In the genomic region with DNA sequence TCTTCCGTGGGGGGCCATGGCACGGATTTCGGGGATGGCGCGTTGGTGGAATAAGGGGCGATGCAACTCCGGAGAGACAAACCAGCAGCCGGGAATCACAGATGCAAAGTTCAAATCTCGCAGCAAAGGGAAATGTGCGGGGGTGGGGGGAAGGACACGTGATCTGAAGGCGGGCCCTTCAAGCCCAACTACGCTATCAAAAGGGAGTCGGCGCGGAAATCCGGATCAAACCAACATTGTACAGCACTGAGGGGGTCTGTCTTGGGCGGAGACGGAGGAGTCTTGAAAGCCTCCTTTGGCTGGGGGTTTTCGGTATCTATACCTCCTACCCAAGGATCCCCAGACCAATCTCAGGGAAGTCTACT, we compare ENCODE assay signal across 7 mouse cellular contexts. TPM values are rescaled to one million over a fixed set of nuclear protein-coding genes. Genes with fewer than 3 reads are reported as not detected.
DNase-seq lines count a peak whose midpoint lies in the region; ATAC-seq and TF ChIP-seq lines count a peak whose summit lies in the region.

A gene (minus strand): TSS at position 202 of the 365 bp plus-strand sequence.

- peak; percentile 92 for ATAC-seq in intestine, postnatal 0 days
- ATAC-seq in midbrain, embryonic 12.5 days (ENCODE audit: low FRiP score, low read depth) = peak; percentile 97

- peak; percentile 48; the same call in 1 of the 2 replicates for TF ChIP-seq POLR2A in small intestine, adult 2 months (IDR thresholded peaks at IDR 0.05; ENCODE audit: low read depth, low read length)

- H3K4me3 ChIP-seq in intestine, postnatal 0 days (ENCODE audit: low read depth, low read length) = peak within 1 kb of the TSS; percentile 93
- H3K4me3 ChIP-seq in midbrain, embryonic 12.5 days = peak within 1 kb of the TSS; percentile 78
- H3K4me3 ChIP-seq in small intestine, adult 2 months (ENCODE audit: low read depth, low read length) = peak within 1 kb of the TSS; percentile 98

- TF ChIP-seq CTCF in intestine, postnatal 0 days (IDR thresholded peaks at IDR 0.05; ENCODE audit: low read depth) = no peak
- no peak for TF ChIP-seq CTCF in small intestine, adult 2 months (IDR thresholded peaks at IDR 0.05; ENCODE audit: extremely low read depth, insufficient read length, insufficient replicate concordance, low read depth, low read length)

- H3K9me3 ChIP-seq in intestine, postnatal 0 days (ENCODE audit: control insufficient read depth) = no peaks in the 10 kb centered on the region
- H3K9me3 ChIP-seq in midbrain, embryonic 12.5 days = no peaks in the 10 kb centered on the region

- H3K27ac ChIP-seq in intestine, postnatal 0 days (ENCODE audit: low read depth, low read length) = peak within 1 kb of the TSS; percentile 24
- peak within 1 kb of the TSS; percentile 93 for H3K27ac ChIP-seq in midbrain, embryonic 12.5 days (replicated peaks)
- peak within 1 kb of the TSS; percentile 38 for H3K27ac ChIP-seq in small intestine, adult 2 months (ENCODE audit: insufficient read depth, low read depth, low read length)

- H3K4me2 ChIP-seq in intestine, postnatal 0 days (replicated peaks; ENCODE audit: low read depth) = peak within 1 kb of the TSS; percentile 90
- H3K4me2 ChIP-seq in midbrain, embryonic 12.5 days (replicated peaks) = peak within 1 kb of the TSS; percentile 71

- peak within 1 kb of the TSS; percentile 86 for H3K9ac ChIP-seq in intestine, postnatal 0 days (ENCODE audit: low read depth, low read length)
- peak within 1 kb of the TSS; percentile 85 for H3K9ac ChIP-seq in midbrain, embryonic 12.5 days (replicated peaks)

- DNase-seq in adrenal gland, adult 8-10 months = peak; percentile 70
- DNase-seq in embryo, embryonic 9.5 days (ENCODE audit: extremely low spot score) = peak; percentile 94
- no peak for DNase-seq in gonadal fat pad, adult 2 months (ENCODE audit: low read depth)
- peak; percentile 93 for DNase-seq in left cerebral cortex, postnatal 4 days

- no peaks in the 10 kb centered on the region for H3K27me3 ChIP-seq in intestine, postnatal 0 days (replicated peaks; ENCODE audit: control insufficient read depth, insufficient read depth, low read length)
- no peaks in the 10 kb centered on the region for H3K27me3 ChIP-seq in midbrain, embryonic 12.5 days
- H3K27me3 ChIP-seq in small intestine, adult 2 months (ENCODE audit: control insufficient read depth, insufficient read depth, low read length) = no peaks in the 10 kb centered on the region

- WGBS in intestine, postnatal 0 days = 1% methylated on average over 20 of the region's 20 CpGs
- 1% methylated on average over 20 of the region's 20 CpGs for whole genome bisulfite sequencing in midbrain, embryonic 12.5 days
- WGBS in small intestine, adult 2 months = under 1% methylated on average over 20 of the region's 20 CpGs

- peaks cover 21% of the 10 kb centered on the region; the same call in 1 of the 2 replicates for H3K36me3 ChIP-seq in intestine, postnatal 0 days (ENCODE audit: control insufficient read depth, insufficient read depth)
- peaks cover 40% of the 10 kb centered on the region for H3K36me3 ChIP-seq in midbrain, embryonic 12.5 days
- H3K36me3 ChIP-seq in small intestine, adult 2 months (ENCODE audit: control insufficient read depth, insufficient read depth, low read length) = peaks cover 21% of the 10 kb centered on the region

- H3K4me1 ChIP-seq in intestine, postnatal 0 days (replicated peaks; ENCODE audit: control insufficient read depth, insufficient read depth, low read length) = no peaks in the 10 kb centered on the region
- peaks cover 11% of the 10 kb centered on the region for H3K4me1 ChIP-seq in midbrain, embryonic 12.5 days
- peaks cover 3% of the 10 kb centered on the region for H3K4me1 ChIP-seq in small intestine, adult 2 months (ENCODE audit: control insufficient read depth, insufficient read depth, insufficient read length, low read length)

- intact Hi-C loops in left cerebral cortex, postnatal 4 days (cut with DNase I) = no loop called here

RNA-seq across cellular contexts. Expression of the gene that starts here (rescaled TPM):
- 10 to 100 TPM; 31.8 to 49.5 (median 35.8) TPM for total RNA-seq in adrenal gland, adult 8-10 months (2022)
- 40.7 and 40.9 TPM in 2 replicates for polyA plus RNA-seq in gonadal fat pad, adult 2 months (2012; rRNA removed)
- polyA plus RNA-seq in intestine, postnatal 0 days (2015; fragmentation: Nextera tagmentation; extraction: Ambion mirVana) = 83.4 and 90.7 TPM in 2 replicates
- 100 to 1,000 TPM in 1 of 2 experiments, 10 to 100 TPM in 1; 96.5 to 104 TPM for total RNA-seq in left cerebral cortex, postnatal 4 days (2021)
- polyA plus RNA-seq in midbrain, embryonic 12.5 days (2016; fragmentation: Nextera tagmentation; extraction: Ambion mirVana) = 367 and 374 TPM in 2 replicates
- 42.8 and 47.3 TPM in 2 replicates for polyA plus RNA-seq in small intestine, adult 2 months (2012; rRNA removed)

Comparison
In these comparisons a context has a peak if more than half of its experiments do, and no peak if none do; other contexts are left out.
1. H3K27ac ChIP-seq: peak in every context shown above with its lines; median percentile 93 in midbrain, embryonic 12.5 days; 38 in small intestine, adult 2 months; 24 in intestine, postnatal 0 days.